Mouse (Mus musculus) urinary bladder, postnatal 25 days (tissue): ENCODE measurements around the gene Ptpn13.
A peak's percentile ranks its signal among the peaks of the same experiment; 100 is the strongest.

Experiments used
- DNase-seq: peaks from one replicate; pipeline ENCODE4 v3.0.0; 2022; ENCODE audit warnings: low spot score

Ptpn13 gene

DNA sequence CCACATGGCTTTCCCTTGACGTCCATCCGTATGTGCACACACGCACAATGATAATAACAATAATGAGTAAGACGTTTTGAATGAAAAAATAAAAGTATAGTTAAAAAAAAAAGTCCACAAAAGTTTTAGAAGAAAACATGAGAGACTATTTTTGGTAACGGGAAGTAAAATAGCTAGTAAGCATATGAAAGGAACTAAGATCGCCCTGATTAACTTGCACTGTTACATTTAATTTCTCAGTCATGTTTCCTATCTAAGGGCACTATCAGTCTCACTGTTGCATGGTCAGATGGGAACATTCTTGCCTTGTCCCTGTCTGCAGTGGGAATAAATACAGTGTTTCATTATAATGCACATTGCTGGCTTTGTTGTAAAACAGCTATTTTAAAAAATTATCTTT, 2.4 kb upstream of the Ptpn13 start:
- DNase-seq: no peak

DNA sequence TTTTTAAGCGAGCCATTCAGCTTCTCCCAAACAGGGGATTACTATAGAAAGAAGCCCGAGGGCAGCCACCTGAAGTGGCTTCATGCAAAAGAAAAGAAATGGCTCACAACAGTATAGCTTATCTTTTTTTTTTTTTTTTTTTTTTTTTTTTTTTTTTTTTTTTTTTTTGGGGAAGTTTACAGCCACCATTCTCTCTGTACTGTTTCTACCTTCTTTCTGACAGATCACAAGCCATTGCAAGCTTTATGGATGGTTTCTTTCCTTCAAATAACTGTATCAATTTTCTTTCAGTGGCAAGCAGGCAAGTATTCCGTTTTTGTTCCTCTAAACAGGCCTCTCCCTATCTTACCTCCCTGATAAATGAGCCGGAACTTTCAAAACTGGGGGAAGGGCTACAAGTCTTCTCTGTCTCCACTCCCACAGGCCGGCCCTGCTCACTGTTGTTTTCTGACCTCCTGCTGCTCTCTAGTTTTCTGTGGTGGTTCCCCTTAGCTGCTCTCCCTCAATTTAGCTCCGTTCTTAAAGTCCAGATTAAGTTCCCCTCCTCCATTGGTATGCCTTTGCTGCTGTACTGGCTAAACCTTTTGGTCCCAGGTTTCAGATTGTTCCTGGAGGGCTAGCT, 1.6 kb upstream of the Ptpn13 start:
- DNase-seq: no peak

DNA sequence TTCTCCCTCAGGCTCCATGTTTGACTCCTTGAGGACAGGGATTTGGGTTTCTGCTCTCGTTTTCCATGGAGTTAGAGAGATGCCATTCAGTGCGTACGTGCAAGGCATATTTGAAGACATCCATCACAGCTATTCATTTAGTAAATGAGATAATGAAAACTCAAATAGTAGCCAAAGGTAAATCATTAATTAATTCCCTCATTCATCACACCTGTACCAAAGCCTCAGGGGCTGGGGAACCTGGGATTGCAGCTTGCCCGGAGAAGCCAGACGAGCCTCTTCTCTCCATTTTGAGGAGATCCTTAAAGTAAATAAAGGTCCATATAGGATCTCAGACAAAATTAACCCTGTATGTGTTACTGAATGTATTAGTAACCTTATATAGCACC, 1.1 kb upstream of the Ptpn13 start:
- no peak for DNase-seq

DNA sequence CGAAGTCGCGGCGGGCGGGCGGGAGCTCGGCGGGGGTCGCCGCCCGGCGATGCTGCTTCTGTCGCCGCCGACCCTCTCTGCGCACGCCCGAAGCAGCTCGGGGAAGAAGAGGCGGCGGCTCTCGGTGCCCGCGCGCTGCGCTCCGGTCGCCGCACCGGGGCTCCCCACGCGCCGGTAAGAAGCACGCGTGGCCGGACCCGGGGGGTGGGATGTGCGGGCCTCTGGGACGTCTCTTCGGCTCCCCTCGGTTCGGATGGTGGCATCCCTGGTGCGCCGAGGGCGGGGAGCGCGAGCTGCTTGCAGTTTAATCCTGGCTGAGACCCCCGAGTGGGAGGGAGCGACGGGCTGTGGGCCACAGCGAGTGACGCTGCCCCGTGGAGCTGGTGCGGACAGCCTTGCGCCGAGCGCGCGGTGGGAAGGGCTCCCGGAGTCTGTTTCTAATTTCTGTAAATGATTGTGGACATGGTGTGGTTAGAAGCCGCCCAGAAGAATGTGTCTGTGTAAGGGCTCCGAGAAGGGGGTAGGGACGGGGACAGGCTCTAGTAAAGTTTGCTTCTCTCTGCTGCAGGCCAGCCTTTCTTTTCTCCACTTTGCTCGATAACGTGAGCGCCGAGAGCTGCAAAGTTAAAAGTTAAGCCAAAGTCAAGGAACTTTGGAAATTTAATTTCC, 505 bp downstream of the Ptpn13 start:
- DNase-seq: peak; percentile 47

DNA sequence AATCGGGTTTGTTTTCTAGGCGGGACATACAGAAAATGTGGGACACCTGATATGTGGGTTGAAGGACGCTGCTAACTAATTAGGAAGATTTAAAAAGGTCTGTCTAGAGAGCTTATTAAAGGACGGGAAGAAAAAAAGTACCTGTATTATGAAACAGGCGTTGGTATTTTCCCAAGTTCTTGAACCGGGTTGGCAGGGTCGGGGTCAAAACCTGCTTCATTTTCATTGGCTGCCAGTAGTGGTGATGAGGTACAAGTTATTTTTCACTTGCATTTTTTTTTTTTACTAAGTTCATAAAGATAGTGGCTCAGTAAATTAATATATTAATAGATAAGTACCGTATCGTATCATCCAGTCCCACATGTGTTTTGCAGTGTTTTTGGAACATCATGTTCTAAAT, 1.3 kb downstream of the Ptpn13 start:
- no peak for DNase-seq

DNA sequence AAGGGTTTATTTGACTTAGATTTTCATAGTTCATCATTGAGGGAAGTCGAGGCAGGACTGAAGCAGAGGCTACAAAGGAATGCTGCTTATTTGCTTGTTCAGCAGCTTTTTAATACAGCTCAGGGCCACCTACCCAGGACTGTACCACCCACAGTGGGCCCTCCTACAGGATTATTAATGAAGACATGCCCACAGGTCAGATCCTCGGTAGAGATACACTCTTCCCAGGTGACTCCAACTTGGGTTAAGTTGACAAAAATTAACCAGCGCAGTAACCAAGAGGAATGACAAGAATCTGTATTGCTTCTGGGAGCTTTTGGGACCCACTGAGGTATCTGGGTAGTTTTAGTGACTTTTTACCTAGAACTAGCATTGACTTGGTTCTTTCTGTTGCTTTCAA, 6.0 kb downstream of the Ptpn13 start:
- DNase-seq: no peak

DNA sequence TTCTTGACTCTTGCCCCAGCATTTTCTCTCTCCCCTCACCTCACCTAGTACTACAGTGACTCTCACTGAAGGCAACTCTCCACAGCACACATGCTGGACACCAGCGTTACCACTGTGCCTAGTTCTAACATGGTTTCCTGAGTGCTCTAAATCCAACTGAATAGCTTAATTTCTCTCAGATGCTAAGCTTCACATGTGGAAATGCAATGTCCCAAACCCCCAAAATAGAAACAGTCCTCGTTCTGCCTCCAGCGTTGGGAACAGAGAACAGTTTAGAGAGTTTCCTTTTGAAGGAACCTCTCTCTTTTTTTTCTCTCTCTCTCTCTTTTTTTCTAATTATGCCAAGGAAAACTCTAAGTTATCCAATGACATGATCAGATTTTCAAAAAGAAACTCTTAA, 6.5 kb downstream of the Ptpn13 start:
- no peak for DNase-seq

DNA sequence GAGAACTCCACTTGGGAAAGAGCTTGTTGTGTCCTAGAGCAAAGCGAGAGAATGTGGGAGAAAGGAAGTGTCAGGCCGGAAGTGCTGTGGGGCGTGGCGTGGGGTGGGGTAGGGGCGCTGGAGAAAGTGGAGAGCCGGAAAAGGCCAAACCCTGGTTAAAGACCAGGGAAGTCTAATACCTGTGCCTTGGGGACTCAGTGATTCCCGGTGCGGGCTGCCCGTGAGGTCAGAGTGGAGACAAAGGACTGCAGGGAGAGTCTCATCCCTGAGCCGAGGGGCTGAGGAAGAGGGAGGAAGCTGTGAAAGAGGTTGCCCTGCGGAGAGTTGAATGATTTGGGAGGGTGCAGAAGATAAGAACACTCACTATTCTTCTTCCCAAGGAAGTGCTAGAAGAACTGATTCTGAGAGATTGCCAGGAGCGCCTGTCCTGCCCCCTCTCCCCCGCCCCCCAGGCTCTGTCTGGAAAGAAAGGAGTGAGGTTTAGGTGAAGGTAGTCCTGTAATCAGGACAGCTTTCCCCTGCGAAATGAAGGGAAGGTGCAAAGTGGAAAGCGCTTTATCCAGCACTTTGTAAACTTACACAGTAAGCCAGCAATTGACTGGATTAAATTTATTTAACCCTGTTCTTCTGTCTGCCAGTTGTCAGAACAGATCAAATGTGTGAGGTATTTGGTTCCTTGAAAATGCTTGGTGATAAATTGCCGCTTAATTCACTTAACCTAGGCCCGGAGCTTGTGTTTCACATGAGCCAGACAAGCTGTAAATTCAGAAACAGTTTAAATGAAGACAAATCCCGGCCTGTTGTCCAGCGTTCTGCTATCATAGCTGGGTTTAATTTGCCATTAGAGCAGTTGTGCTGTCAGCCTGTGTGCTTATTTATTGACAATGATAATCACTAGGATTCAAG, 11.3 kb downstream of the Ptpn13 start:
- DNase-seq: no peak

DNA sequence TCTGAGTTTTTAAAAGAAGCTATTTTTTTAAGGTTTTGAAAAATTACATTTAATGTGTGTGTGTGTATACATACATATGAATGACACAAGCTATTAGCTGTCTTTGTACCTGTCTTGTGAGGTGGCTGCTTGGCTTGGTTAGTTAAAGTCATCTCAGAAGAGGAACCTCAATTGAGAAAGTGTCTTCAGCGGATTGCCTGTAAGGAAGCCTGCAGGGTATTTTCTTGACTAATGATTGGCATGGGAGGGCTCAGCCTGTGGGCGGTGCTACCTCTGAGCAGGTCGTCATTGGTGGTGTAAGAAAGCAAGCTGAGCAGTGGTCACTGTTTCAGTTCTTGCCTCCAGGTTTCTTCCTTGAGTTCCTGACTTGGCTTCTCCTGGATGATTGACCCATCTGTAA, 12.7 kb downstream of the Ptpn13 start:
- DNase-seq: no peak

DNA sequence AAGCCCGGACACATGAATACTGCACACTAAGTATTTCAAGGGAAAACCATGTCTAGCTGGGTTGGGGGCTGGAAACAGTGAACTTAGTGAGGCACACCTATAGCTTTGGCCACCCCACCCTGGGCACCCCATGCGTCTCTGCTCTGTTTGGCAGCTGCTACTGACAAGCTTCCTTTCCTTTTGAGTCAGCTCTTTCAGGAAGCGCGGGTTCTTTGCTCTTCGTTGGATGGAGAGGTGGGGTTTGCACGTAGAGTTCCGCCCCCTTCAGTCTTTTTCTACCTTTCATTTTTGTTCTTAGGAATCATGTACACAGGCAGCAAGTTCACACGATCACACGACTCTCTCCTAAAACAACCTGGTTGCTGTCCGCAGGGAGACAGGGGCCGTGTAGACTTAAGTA, 14.2 kb downstream of the Ptpn13 start:
- DNase-seq: no peak

DNA sequence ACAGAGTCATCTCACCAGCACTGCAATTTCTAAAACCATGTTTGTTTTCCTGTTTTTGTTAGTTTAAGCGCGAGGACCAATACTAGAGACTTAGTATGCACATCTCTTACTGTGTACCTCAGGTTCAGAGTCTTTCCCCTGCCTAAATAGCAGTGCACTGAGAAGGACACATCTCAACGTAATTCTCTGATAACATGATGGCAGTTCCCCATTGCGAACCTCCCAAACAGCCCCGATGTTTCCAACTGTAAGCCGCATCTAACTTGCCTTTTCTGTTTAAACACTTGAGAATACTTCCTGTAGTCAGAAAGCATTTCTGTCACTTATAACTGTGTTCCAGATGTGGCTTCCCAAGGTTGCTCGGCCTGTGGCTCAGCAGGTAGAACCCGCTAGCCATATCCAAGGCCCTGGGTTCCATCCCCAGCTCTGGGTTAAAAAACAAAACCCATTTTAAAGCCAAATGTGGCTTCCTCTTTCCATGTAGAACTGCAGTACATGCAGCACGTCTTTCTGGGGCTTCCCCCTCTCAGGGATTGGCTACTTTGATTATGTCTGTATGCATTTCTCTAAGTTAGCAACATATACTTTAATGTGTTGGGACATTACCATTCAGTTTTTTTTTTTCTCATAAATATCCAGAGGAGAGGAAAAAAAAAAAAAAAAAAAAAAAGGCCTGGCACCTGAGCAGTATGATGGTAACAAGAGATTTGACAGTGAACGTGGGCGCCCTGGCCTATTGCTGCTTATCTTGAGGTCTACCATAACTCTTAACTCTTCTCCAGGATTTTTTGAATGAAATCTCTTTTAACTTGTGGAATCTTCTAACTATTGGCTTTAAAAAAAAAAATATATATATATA, 15.7 kb downstream of the Ptpn13 start:
- DNase-seq: no peak

DNA sequence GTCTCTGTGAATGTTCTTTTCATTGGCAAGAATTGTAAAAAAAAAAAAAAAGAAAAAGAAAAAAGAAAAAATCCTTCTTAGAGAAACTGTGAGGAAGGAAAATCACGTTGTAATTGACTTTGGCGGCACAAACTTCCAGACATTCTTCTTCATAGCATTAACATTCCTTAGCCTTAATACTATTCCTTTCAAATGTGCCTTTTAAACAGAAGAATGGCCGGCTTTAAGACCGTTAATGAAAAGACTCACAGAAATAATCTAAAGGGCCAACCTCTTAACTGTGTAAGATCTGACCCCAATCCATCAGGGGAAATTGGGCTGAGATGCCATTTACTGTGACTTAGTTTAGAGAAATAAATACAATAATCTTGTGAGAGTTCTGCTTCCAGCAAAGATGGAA, 16.7 kb downstream of the Ptpn13 start:
- DNase-seq: no peak

DNA sequence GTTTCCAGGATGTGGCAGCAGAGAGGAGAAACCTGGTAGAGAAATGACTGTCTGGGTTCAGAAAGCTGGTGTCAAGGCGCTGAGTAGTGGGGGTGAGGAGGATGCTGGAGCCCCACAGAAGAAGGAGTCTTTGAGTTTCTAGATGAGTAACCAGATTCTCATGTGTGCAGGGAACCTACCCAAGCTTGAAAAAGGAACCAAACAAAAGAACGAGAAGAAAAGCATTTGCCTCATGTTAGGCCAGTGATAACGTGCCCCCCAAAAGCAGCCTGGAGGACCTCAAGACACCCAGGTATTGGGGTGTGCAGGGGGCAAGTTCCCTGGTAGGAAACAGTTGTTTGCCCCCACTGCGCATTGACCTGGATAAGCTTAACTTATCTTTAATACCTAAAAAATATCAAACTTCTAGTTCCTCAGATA, 17.3 kb downstream of the Ptpn13 start:
- DNase-seq: no peak

DNA sequence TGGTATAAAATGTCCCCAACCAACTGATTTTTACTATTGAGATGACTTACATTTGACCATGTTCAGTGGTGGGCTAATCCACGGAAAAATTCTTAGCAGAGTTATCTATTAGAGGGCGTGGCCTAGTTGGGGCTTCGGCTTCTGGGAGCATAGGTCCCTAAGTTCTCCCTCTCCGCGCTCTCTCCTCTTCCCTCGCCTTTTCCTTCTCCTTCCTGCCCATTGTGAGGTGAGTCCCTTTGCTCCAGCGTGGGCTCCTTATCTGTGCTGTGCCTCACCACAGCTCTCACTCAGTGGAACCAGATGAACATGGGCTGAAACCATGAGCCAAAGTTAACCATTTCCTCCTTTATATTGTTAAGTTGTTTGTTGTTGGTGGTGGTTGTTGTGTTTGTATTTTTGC, 17.9 kb downstream of the Ptpn13 start:
- DNase-seq: no peak

DNA sequence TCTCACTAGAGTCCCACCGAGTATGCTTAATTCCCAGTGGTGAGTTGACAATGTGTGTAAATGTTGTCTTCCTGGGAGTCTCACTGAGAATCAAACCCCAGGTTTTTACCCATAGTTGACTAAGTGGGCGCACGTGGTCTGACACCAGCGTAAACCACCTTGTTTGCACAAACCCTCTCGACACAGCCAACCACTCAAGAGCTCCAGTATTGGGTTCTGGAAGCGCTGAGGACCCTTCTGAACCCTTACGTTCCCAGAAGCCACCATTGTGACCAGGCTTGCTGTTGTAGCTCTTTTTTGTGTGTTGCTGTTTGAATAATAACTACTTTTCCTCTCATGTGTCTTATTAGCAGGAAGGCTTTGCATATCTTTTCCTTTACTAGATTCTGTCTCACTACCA, 20.4 kb downstream of the Ptpn13 start:
- no peak for DNase-seq

DNA sequence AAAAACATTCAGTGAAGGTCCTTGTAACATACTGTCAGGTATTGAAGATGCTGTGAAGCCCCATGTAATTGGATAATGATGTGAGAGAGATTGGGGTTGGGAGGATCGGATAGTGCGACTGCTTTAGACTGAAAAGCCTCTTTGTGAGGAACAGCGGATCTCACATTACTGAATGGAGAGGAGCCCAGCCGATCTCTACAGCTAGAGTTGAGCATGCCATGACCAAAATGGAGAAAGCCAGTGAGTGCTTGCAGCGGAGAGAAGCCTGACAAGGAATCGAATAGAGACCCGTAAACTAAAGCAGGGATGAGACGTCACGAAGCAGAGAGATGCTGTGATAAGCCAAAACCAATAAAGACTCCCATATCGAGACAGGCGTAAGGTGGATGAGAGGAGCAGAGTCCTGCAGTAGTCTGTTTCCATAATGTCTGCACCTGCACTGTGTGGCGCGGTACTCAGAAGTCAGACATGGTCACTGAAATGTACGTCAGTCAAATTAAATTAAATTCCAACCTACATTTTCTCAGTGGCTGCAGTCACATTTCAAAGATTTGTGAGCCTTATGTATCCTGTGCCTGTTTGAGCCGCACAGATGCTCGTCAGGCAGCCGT, 22.9 kb downstream of the Ptpn13 start:
- DNase-seq: no peak

DNA sequence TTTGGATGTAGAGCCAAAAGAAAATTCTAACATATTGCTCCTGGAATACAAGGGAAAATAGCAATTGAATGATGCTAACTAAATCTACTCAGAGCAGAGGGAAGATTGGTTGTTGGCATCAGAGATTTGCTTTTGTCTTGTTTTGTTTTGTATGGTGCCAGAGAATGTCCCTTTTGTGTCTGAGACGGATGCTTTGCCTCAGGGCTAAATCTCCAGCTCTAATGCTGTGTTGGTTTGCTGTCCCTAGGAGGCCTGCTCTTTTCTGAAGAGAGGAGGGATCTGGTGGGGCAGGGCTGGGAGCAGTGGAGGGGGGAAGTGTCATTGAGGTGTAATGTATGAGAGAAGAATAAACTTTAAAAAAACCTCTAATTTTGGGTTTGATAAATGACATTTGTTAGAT, 23.5 kb downstream of the Ptpn13 start:
- DNase-seq: no peak

DNA sequence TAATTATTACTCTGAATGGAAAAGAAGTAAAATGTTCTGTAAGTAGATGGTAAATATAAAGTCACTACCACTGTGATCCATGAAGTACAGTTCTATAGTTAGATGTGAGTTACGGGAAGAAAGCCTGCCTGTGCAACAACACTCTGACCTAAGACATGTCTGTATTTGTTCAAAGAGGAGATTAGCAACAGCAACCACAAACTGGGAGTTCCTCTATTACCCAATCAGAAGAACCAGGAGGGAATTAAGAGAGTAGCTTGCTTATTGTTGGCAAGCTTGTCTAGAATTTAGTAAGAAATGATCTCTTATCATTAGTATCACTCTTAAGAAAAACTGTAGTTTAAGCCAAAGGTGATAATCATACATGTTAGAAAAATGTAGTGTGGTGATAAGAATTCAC, 25.7 kb downstream of the Ptpn13 start:
- no peak for DNase-seq

DNA sequence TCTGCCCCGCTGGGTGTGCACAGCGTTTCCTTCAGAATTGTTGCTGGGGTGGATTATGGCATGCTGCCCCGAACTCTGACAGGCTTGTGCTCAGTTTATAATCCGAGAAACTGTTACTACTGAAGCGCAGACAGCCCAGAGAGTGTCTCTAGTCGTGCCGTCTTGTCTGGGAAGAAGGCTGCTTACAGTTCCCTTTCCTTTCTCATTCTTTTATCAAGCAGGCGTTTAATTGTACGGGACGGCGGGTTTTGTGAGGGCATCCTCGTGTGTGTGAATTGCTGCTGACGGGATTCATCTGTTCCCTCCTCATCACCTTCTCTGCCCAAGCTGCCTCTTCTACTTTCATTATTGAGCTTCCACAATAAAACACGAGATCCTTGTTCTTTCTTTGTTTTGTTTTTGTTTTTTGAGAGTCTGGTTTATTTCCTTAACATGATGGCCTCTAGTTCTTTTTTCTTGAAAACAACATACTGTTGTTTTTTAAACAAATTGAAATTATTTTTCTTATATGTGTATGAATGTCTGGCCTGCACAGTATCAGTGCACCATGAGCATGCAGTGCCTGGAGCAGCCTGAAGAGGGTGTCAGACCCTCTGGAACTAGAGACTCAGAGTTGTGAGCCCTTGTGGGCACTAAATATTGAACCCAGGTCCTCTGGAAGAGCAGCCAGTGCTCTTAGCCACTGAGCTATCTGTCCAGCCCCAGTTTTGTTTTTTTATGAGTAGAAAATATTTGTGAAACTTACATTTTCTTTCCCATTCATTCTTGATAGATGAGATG, 28.6 kb downstream of the Ptpn13 start:
- no peak for DNase-seq

DNA sequence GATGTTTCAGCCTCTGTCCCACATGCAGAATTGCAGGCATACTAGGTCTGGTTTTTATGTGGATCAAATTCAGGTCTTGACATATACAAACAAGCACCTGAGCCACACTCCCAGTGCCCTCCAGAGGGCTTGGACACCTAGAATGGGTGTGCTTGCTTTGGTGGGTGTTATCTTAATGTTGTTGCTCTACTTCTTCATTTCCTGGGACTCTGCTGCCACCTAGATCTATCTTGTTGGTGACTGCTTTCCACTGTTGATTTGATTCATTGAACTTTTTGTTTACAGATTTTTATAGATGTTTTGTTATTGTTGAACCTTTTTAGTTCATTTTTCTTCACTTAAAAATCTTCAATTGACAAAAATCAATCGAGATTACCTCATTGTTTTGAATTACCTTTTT, 31.8 kb downstream of the Ptpn13 start:
- DNase-seq: no peak

DNA sequence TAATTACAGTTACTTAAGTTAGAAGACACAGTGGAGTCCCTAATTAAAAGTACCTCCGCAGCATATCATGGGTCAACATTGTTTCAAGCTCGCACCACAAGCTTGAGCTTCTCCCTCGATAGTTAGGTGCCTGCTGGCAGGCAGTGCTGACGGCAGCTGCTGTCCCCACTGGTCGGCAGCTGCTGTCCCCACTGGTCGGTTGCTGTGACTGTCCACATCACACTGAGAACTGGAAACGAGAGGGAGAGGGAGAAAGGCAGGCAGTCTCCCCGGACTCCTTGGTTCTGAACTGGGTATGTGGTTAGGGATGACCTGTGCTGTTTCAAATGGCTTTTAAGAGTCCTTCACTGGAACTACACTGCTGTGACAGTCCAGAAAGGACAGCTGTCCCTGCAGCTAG, 33.4 kb downstream of the Ptpn13 start:
- DNase-seq: no peak
